Mouse (Mus musculus): ENCODE data around the gene Fuca1.

The Fuca1 gene

DNA sequence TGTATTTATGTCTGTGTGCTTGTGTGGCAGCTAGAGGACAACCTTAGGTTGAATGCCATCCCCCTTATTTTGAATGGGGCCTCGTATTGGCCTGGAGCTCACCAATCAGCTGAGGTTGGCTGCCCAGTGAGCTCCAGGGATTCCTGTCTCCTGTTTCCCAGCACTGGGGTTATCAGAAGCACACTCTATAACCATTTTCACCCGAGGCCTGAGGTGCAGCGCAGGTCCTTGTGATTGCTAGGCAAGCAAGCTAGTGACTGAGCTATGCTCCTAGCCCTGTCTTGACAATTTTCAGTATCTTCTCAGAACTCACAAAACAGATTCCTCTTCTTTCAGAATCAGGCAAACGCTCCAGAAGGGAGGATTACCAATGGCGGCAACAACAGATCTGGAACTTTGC, 64.0 kb downstream of the Fuca1 start:
- DNase-seq = no peak

DNA sequence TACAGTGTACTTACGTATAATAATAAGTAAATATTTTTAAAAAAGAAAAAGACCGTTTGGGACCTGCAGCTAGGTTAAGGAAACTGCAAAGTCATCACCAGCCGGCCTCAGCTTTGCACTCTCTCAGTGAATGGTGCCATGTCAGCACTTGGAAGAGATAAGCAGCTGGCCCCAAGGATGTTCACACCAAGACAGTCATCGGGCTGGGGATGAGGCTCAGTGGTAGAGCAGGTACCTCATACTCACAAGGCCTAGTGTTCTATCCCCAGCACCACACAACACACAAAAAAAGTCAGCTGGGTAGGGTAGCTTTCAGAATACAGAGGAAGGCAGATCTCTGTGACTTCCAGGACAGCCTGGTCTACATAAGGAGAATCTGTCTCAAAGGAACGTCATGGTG, 64.7 kb downstream of the Fuca1 start:
- no peak for DNase-seq

DNA sequence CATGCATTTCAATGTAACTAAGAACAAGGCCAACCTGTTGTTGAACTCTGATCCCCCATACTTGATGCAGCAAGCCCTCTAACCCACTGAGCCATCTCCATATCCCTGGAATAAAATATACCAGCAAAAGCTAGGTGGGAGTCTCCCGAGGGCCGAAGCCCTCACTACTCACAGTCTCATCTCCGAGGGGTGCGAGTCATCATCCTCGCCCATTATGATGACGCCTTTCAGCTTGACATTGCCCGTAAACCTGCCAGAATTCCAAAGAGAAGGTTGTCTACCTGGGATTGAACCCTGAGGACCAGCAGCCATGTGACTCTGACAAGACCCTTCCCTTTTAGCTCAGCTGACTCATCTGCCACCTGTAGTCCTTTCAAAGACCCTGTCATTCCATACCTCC, 65.2 kb downstream of the Fuca1 start:
- no peak for DNase-seq

DNA sequence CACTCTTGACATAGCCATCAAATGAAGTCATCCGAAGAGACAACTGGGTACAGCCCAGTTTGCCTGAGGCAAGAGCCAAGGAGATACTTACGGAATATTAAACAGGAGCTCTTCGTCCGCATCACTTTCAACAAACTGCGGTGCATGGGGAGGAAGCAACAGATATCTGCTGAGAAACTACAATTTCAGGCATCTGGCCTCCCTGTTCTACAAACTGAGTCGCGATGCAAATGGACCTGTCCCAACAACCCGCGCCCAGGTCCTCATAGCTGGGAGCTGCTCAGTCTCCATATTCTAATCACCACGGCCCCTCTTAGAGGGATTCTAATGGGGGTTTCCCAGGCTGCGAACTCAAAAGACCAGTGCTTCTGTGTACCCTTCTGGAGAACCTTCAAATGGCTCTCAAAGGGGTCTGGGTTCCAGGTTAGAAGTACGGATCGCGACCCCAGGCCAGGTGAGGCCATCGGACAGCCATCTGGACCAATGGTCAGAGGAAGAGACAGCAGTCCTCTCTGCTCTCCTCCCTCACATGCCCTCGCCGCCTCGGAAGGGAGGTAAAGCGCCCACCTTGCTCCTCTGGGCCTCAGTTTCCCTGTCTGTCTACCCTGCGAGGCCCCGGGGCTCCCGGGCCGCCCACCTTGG, 65.9 kb downstream of the Fuca1 start:
- DNase-seq = peak; percentile 35

DNA sequence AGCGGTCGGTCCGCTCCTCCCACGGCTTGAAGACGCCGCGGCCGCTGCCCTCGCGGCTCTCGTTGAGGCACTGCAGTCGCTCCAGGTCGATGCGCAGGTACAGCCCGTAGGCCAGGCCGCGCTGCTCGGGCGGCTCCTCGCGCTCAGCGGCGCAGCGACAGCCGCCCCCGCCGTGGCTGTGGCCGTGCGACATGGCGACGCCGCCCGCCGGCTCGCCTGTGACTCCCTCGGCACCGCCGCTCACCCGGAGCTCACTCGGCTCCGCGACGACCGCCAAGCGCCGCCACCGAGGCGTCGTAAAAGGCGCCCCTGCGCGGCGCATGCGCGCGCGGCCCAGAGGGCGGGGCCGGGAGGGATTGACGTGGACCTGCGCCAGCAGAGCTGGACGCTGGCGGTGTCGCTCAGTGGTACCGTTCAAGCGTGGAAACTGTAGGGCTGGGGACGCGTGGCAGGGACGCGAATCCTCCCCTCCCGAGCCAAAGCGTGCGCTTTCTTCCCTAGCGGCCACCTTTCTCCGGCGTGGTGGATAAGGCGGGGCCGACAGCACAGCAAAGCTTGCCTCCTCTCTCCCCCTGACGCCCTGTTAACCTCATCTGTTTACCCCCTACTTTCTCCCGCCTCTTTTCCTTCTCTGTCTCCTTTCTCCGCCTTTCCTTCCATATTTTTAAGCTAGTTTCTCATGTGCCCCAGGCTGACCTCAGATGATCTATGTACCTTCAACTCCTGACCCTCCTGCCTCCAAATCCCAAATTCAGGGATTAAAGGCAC, 66.6 kb downstream of the Fuca1 start, which contains the start of gene Pithd1:
TSS of gene Pithd1 (minus strand) at position 322 of the 768 bp plus-strand sequence.
- DNase-seq = peak; percentile 94

DNA sequence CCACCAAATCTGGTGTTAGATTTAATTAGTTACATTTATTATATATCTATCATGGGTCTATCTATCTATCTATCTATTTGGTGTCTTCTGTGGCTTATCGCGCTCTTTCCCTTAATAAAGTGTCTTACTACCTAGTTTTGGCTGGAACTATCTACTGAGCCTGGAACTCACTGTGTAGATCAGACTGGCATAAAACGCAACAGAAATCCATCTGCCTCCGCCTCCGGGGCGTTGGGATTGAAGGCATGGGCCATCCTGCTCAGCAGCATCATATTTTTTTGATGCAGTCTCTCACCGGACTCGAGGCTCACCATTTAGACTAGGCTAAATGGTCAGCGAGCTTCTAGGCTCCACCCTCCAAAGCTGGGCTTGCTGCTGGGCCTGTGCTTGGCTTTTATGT, 67.2 kb downstream of the Fuca1 start:
- peak; percentile 47 for DNase-seq

Data from cerebellum, adult 9-10 months (tissue).